Mouse (Mus musculus) stomach, embryonic 16.5 days (tissue): ENCODE measurements around the gene 2410015M20Rik. TPM values are rescaled to one million over a fixed set of nuclear protein-coding genes. Genes with fewer than 3 reads are reported as not detected.
A peak's percentile ranks its signal among the peaks of the same experiment; 100 is the strongest.
"Not testable (repeated sequence)": the region's sequence is repeated elsewhere in the genome, so short reads cannot be mapped to it uniquely, and the experiment has no call there.

Experiments
- ATAC-seq: fragments of 200-750 bp; cut with Nextera tagmentation; 2 replicates; pipeline ENCODE4 v1.8.0; 2017; ENCODE audit warnings: moderate number of reproducible peaks, moderate TSS enrichment; ENCODE audit not compliant: insufficient read depth, low FRiP score
- H3K27ac ChIP-seq: fragments of 300-500 bp; sonication (generic); 2 replicates; pipeline ENCODE4 v1.5.1; 2014; ENCODE audit warnings: low read length
- H3K27me3 ChIP-seq: fragments of 300-500 bp; sonication (generic); 2 replicates; pipeline ENCODE4 v1.6.1; 2014; ENCODE audit warnings: low read length, control low read depth, mixed read lengths; ENCODE audit not compliant: control insufficient read depth, insufficient read depth
- H3K36me3 ChIP-seq: fragments of 300-500 bp; sonication (generic); 2 replicates; pipeline ENCODE4 v1.6.1; 2014; ENCODE audit warnings: low read length; ENCODE audit not compliant: control insufficient read depth, insufficient read depth
- H3K4me1 ChIP-seq: fragments of 300-500 bp; sonication (generic); 2 replicates; pipeline ENCODE4 v1.6.1; 2014; ENCODE audit warnings: low read length, control low read depth, mixed read lengths; ENCODE audit not compliant: control insufficient read depth, insufficient read depth
- H3K4me2 ChIP-seq: fragments of 300-500 bp; sonication (generic); 2 replicates; pipeline ENCODE4 v1.6.1; 2014; ENCODE audit warnings: low read depth, low read length, mixed read lengths
- H3K4me3 ChIP-seq: fragments of 300-500 bp; sonication (generic); replicated peaks from 2 replicates; pipeline ENCODE4 v1.5.1; 2014; ENCODE audit warnings: mild to moderate bottlenecking, low read length
- H3K9ac ChIP-seq: fragments of 300-500 bp; sonication (generic); 2 replicates; pipeline ENCODE4 v1.6.1; 2014; ENCODE audit warnings: low read length
- H3K9me3 ChIP-seq: fragments of 300-500 bp; sonication (generic); replicated peaks from 2 replicates; pipeline ENCODE4 v1.6.1; 2016; ENCODE audit warnings: low read length, control low read depth; ENCODE audit not compliant: control insufficient read depth
- WGBS: fragments of 180-500 bp; shearing (Covaris S2); extraction: QIAGEN DNeasy Blood & Tissue Kit; methylation state at CpG from one replicate; pipeline ENCODE4 v1.1.7; 2014; 5-methylcytosine and 5-hydroxymethylcytosine counted together
- polyA plus RNA-seq: library from polyadenylated mRNA; unstranded; fragments of >200 nt; fragmentation: Nextera tagmentation; extraction: Ambion mirVana; gene quantifications from 2 replicates; pipeline ENCODE4 v1.2.1, GENCODE M21; 2015

2410015M20Rik gene
- polyA plus RNA-seq, 1 experiment from 2014 or later: 266 TPM

- H3K9ac ChIP-seq, H3K9me3 ChIP-seq, H3K36me3 ChIP-seq, ATAC-seq, H3K4me3 ChIP-seq, H3K27ac ChIP-seq, H3K27me3 ChIP-seq, H3K4me2 ChIP-seq: not testable (repeated sequence)
- 84% methylated on average over 26 of the region's 27 CpGs for WGBS
- peaks cover 18% of the 10 kb centered on the region for H3K4me1 ChIP-seq
These were observed 20.5 kb upstream of the 2410015M20Rik start for GRCm38 (mm10) chr17:56629800-56630781.

GRCm38 (mm10) chr17:56627530-56628277, 18.1 kb upstream of the 2410015M20Rik start, which contains the start of gene Catsperd:
Gene Catsperd, plus strand, starts transcription at chr17:56628143.
- Histone ChIP-seq H3K36me3 (0 out of 2 replicates have a peak, but pooled peaks cover 7% of the 10 kb centered on the region), H3K4me1 (peaks cover 21% of the 10 kb centered on the region), H3K9ac (peak within 1 kb of the TSS; percentile 68), H3K9me3 (no peaks in the 10 kb centered on the region), H3K27ac (peak within 1 kb of the TSS; percentile 89), H3K4me3 (peak within 1 kb of the TSS; percentile 97), H3K4me2 (peak within 1 kb of the TSS; percentile 97), H3K27me3 (no peaks in the 10 kb centered on the region)
- ATAC-seq: peak; percentile 23
- WGBS: 5% methylated on average over 26 of the region's 26 CpGs

GRCm38 (mm10) chr17:56626754-56627470, 17.3 kb upstream of the 2410015M20Rik start, which contains the start of gene Lonp1:
Gene Lonp1, minus strand, starts transcription at chr17:56626887.
- whole genome bisulfite sequencing: under 1% methylated on average over 50 of the region's 51 CpGs
- peak within 1 kb of the TSS; percentile 97 for H3K4me2 ChIP-seq
- peaks cover 10% of the 10 kb centered on the region; the same call in 1 of the 2 replicates for H3K36me3 ChIP-seq
- H3K9me3 ChIP-seq: no peaks in the 10 kb centered on the region
- peak within 1 kb of the TSS; percentile 91 for H3K9ac ChIP-seq
- H3K4me1 ChIP-seq: peaks cover 21% of the 10 kb centered on the region
- peak; percentile 95 for ATAC-seq
- H3K27ac ChIP-seq: peak within 1 kb of the TSS; percentile 89
- H3K4me3 ChIP-seq: peak within 1 kb of the TSS; percentile 97
- H3K27me3 ChIP-seq: no peaks in the 10 kb centered on the region

- Histone ChIP-seq H3K4me2 (peak overlapping the region; percentile 97), H3K9ac (peak overlapping the region; percentile 91), H3K9me3 (no peaks in the 10 kb centered on the region), H3K27ac (peak overlapping the region; percentile 49; the same call in 1 of the 2 replicates), H3K27me3 (no peaks in the 10 kb centered on the region), H3K4me1 (peaks cover 21% of the 10 kb centered on the region), H3K4me3 (peak overlapping the region; percentile 97), H3K36me3 (peaks cover 14% of the 10 kb centered on the region; the same call in 1 of the 2 replicates)
- under 1% methylated on average over 32 of the region's 32 CpGs for WGBS
- no peak for ATAC-seq
These were observed 16.7 kb upstream of the 2410015M20Rik start for GRCm38 (mm10) chr17:56626260-56626659.

GRCm38 (mm10) chr17:56625495-56625894, 15.9 kb upstream of the 2410015M20Rik start:
- peak overlapping the region; percentile 10; the same call in 1 of the 2 replicates for H3K9ac ChIP-seq
- peaks cover 17% of the 10 kb centered on the region; the same call in 1 of the 2 replicates for H3K36me3 ChIP-seq
- H3K4me2 ChIP-seq: peak overlapping the region; percentile 97
- ATAC-seq: no peak
- H3K4me1 ChIP-seq: peaks cover 21% of the 10 kb centered on the region
- H3K9me3 ChIP-seq: no peaks in the 10 kb centered on the region
- 71% methylated on average over 3 of the region's 3 CpGs for WGBS
- H3K4me3 ChIP-seq: peak overlapping the region; percentile 97; the same call in 1 of the 2 replicates
- H3K27ac ChIP-seq: no peak overlapping the region
- H3K27me3 ChIP-seq: no peaks in the 10 kb centered on the region

- 92% methylated on average over 8 of the region's 8 CpGs for WGBS
- ATAC-seq: no peak
- no peak overlapping the region for H3K27ac ChIP-seq
- no peak overlapping the region for H3K9ac ChIP-seq
- no peaks in the 10 kb centered on the region for H3K9me3 ChIP-seq
- no peaks in the 10 kb centered on the region for H3K27me3 ChIP-seq
- H3K4me2 ChIP-seq: no peak overlapping the region
- H3K36me3 ChIP-seq: peaks cover 48% of the 10 kb centered on the region
- no peak overlapping the region for H3K4me3 ChIP-seq
- peaks cover 15% of the 10 kb centered on the region for H3K4me1 ChIP-seq
These were observed 8.1 kb upstream of the 2410015M20Rik start for GRCm38 (mm10) chr17:56617628-56618027.

GRCm38 (mm10) chr17:56616725-56617124, 7.2 kb upstream of the 2410015M20Rik start:
- WGBS: 76% methylated on average over 3 of the region's 3 CpGs
- no peaks in the 10 kb centered on the region for H3K27me3 ChIP-seq
- no peak overlapping the region for H3K9ac ChIP-seq
- peaks cover 15% of the 10 kb centered on the region for H3K4me1 ChIP-seq
- H3K4me2 ChIP-seq: no peak overlapping the region
- no peaks in the 10 kb centered on the region for H3K9me3 ChIP-seq
- no peak overlapping the region for H3K27ac ChIP-seq
- no peak overlapping the region for H3K4me3 ChIP-seq
- ATAC-seq: no peak
- peaks cover 43% of the 10 kb centered on the region for H3K36me3 ChIP-seq

GRCm38 (mm10) chr17:56615792-56616191, 6.2 kb upstream of the 2410015M20Rik start:
- Histone ChIP-seq H3K36me3 (peaks cover 41% of the 10 kb centered on the region), H3K4me2 (no peak overlapping the region), H3K9ac (no peak overlapping the region; the same call in 1 of the 2 replicates), H3K4me1 (peaks cover 15% of the 10 kb centered on the region), H3K27ac (no peak overlapping the region), H3K27me3 (no peaks in the 10 kb centered on the region), H3K9me3 (no peaks in the 10 kb centered on the region), H3K4me3 (no peak overlapping the region)
- WGBS: 84% methylated on average over 4 of the region's 4 CpGs
- no peak for ATAC-seq
